Mouse (Mus musculus) liver, adult 2 months (tissue): Measurements from ENCODE around the gene Dusp23.

ENCODE experiments used
- CTCF ChIP-seq: fragments of 200-500 bp; IDR thresholded peaks from 2 replicates; pipeline ENCODE4 v1.5.1; 2011; ENCODE audit warnings: low read depth, low read length, control low read depth
- POLR2A ChIP-seq: fragments of 200-500 bp; IDR thresholded peaks from 2 replicates; pipeline ENCODE4 v1.6.1; 2011; ENCODE audit warnings: low read length, control low read depth; ENCODE audit not compliant: insufficient read depth; ENCODE audit errors: extremely low read depth

DNA sequence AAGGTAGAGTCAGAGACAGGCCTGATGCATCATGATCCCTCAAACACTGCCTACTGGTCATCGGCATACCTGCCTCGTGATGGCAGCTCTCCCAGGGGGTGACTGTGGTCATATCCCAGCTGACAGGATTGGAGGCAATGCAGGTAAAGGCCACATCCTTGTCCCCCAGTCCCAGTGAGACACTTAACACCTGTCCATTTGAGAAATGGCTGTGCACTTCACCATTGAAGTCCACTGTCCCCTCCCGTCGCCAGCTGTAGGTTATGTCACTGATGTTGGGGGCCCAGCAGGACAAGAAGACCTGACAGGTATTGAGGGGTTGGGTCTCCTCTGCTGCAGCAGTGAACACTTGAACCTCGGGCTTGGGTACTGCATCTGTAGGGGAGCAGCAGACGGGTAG, 48.5 kb downstream of the Dusp23 start:
- TF ChIP-seq CTCF (no peak), POLR2A (no peak)
